Mouse (Mus musculus): ENCODE measurements at regions not wholly inside any gene's neighbourhood (a gene's known extent, or its start where the extent isn't known, plus 50 kb on each side); places are given as distances from the start of the nearest gene placed in this dataset.
A peak's percentile ranks its signal among the peaks of the same experiment; 100 is the strongest.
"Not testable (repeated sequence)": the region's sequence is repeated elsewhere in the genome, so short reads cannot be mapped to it uniquely, and the experiment has no call there.

DNA sequence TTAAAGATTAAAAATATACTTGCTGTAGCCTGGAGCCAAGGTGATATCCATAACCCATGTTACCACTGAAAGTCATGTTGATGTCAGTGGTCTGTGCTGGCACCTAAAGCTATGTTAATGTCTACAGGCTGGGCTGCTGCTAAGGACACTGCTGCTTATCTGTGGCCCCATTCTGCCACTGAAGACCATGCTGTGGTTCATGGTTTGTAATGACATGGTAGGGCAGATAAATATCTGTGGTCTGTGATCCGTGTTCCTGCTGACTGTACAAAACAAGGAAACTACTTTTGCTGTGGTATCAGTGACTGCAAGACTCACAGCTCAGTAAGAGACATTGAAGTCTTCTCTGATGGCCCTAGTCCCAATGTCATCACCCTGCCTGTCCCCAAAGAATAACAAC is 245.7 kb downstream of the Slco4c1 start:
- no peak for DNase-seq (ENCODE audit: low read depth, low spot score)

DNA sequence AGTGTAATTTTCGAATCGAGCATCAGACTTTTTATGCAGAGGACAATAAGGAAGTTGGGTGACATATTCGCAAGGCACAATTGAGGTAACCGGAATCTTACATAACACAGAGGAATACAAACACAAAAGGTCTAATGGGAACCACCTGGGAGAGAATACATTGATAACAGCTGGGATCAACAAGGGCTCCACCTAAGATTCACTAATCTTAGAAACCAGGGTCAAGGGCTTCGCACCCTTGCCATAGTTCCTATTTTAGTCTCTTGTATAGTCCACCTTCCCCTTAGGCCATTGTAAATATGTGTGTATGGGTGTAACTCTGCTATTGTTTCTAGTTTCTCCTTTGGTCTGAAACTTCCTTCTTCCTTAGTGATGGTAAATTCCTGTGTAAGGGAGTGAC is 246.6 kb downstream of the Slco4c1 start:
- DNase-seq (ENCODE audit: low read depth, low spot score): not testable (repeated sequence)

DNA sequence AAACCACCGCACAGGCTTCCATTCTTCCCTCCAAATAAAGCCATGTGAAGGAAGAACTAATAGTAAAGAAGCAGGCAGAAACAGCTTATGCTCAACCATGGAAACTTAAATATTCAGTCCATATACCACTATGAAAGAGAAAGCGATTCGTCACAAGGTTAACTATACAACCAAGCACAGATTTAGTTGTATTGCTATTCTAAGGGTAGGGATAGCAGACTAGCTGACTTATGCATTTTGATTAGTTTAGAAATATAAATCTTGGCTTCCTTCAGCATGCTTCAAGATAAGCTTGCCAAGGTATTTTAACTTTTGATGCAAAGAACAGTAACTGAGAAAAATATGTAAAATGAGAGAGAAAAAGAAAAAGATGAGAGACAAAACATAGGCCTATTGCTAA is 275.8 kb downstream of the Slco4c1 start:
- DNase-seq (ENCODE audit: low read depth, low spot score): no peak

DNA sequence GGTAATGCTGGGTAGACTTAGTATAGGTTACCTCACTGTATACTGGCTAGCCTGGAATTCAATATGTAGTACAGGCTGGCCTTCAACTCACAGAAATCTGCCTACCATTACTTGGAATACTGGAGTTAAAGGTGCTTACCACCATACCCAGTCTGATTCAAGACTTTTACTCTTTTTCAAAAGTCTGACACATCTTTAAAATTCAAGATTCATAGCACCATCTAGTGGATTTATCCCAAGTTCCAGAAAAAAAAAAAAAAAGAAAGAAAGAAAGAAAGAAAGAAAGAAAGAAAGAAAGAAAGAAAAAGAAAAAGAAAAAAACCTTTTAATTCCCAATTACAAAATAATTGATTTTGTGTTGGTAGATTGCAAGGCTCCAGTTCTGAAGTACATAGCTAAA is 302.7 kb downstream of the Slco4c1 start:
- no peak for DNase-seq (ENCODE audit: low read depth, low spot score)

DNA sequence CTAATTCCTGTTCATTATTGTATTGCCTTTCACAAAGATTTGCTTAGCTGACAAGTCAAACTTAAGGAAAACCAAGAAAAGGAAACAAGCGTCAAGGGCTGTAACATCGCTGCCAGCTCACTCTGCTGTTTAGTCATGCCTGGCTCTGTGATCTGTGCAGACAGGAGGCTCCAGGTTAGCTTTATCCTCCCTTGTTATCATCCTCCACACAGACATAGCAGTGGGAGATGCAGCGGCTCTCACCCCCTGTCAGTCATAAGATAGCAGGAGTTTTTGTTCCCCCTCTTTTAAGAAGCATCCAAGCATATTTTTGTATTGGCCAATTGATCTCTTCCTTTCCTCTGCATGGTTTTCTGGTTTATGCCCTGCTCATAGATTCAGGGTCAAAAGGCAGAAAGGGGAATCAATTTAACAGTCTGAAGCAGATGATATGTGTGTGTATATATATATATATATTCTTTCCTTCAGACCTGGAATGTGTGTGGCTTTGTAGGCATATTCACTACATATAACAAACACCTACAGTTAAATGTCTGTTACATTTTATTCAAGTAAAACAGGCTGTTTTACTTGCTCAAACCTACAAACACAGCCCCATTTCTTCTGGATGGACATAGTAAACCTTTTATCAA is 308.6 kb downstream of the Slco4c1 start:
- DNase-seq (ENCODE audit: low read depth, low spot score): no peak

DNA sequence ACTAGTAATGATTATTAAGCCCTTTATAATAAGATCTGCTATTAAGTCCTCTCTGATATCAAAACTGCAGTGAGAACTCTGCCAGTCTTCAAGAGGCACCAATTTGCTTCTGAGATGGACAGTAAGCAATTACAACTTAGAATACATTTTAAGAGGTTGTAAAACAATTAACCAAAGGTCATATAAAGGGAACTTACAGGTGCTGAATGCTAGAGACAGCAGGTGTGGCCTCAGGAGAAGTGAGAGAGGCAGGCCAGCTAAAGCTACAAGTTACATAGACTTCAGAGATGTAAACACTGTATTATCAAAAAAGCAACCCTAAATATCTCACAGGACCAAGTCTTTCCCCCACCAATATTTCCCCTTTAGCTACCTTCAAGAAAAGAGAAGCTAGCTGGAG is 315.7 kb downstream of the Slco4c1 start:
- no peak for DNase-seq (ENCODE audit: low read depth, low spot score)

DNA sequence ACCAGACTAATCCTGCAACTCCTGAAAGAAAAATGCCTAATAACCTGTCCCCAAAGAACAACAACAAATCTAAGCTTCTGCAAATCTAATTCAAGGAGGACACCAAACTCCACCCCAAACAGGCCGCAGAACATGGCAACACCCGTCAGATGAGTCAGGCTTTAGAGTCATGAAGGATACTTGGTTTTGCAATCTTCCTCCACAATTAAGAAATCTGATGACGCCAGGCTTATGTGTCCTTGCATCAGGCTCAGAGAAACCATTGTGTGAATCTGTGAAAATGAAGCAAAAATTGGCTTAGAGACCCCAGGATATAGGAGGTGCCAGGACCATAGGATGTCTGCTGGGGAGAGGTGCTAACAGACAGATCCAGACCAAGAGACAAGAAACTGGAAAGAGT is 352.6 kb downstream of the Slco4c1 start:
- DNase-seq (ENCODE audit: low read depth, low spot score): no peak

DNA sequence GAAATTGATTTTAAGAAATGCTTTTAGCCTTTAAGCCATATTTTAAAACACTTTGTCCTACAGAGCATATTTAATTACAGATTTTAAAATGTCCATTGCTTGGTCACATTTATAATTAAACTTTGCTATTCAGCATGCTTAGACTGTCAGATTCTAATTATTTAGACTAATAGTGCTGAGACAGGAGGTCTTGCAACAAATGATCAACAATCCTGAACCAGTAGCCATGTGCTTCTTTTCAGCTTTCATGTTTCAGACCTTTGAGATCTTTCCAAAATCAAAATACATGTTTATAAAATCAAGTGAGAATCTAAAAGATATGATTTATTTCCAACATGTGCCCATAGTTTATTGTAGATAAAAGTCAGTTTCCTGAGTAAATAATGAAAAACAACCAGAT is 371.0 kb downstream of the Slco4c1 start:
- no peak for DNase-seq (ENCODE audit: low read depth, low spot score)

DNA sequence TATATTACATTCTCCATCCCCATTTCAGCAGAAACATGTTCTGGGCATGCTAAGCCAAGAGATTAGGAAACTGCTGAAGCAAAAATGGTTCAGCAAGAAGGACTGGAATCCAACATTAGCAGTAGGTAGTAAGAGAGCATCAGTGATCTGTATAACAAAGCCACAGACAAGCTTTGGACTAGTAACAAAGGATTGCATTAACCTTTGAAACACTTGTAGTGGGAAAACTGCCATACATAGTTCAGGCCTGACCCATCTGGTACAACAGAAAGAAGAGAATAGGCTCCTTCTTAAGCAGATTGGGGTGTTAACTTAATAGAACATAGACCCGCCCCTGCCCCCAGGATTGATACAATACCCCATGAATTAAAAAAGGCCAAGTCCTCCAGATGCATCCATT is 389.2 kb downstream of the Slco4c1 start:
- DNase-seq (ENCODE audit: low read depth, low spot score): no peak

DNA sequence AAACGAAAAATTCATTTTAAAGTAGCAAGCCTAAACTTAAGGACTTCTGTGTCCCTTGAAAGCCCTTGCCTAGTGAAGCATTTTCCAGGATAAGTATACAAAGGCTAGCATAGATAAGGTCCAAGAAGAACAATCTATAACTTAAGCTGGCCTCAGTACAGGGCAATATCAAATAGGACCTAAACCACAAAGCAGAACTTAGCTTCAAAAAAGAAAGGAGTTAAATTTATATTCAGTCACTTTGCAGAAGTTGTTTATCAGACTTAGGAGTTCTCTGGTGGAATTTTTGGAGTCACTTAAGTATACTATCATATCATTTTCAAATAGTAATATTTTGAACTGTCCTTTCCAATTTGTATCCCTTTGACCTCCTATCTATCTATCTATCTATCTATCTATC is 421.1 kb downstream of the Slco4c1 start:
- no peak for DNase-seq (ENCODE audit: low read depth, low spot score)

DNA sequence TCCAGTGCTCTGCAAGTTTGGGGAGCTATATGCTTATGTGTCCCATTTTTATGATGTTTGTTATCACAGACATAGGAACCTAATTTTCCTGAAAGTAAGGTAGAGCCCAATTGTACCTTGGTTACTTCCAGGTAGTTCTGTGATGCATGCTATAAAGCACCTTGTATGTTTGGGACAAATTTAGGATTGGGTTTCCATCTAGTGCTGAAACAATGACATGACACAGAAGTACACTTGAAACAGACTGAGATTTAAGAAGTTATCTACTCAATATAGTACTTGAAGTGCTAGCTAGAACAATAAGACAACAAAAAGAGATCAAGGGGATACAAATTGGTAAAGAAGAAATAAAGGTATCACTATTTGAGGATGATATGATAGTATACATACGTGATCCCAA is 426.8 kb downstream of the Slco4c1 start:
- DNase-seq (ENCODE audit: low read depth, low spot score): no peak

DNA sequence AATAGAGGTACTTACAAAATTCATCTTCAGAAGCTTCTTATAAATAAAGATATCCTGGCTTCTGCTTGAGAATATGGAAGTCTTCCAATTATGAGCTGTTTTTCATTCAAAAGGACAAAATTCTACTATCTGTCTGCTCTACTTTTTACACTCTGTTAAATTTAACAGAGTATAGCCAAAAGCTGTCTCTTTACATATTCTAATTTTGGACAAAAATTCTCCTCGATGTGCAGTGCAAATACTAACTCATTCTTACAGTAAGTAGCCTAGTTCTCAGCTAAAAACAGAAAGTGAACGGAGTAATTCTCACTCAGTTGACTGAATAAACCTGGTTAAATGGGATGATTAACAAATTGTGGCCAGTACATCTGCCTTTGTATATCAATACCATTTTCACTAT is 438.9 kb downstream of the Slco4c1 start:
- DNase-seq (ENCODE audit: low read depth, low spot score): no peak

DNA sequence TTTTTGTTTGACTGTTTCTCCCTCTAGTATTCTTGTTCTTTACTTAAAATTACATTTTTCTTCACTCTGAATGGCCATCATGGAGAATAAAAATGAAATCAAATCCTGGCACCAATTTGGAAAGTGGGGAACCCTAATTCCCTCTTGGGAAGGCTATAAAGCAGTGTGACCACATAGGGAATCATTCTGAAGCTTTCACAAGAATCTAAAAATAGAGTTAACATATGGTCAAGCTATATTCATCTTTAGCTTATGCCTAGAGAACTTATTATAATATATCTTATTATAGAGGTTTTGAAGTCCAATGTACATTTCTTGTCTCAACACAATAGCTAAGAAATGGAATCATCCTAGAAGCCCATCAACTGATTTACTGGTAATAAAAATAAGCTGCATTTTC is 448.5 kb downstream of the Slco4c1 start:
- DNase-seq (ENCODE audit: low read depth, low spot score): no peak

DNA sequence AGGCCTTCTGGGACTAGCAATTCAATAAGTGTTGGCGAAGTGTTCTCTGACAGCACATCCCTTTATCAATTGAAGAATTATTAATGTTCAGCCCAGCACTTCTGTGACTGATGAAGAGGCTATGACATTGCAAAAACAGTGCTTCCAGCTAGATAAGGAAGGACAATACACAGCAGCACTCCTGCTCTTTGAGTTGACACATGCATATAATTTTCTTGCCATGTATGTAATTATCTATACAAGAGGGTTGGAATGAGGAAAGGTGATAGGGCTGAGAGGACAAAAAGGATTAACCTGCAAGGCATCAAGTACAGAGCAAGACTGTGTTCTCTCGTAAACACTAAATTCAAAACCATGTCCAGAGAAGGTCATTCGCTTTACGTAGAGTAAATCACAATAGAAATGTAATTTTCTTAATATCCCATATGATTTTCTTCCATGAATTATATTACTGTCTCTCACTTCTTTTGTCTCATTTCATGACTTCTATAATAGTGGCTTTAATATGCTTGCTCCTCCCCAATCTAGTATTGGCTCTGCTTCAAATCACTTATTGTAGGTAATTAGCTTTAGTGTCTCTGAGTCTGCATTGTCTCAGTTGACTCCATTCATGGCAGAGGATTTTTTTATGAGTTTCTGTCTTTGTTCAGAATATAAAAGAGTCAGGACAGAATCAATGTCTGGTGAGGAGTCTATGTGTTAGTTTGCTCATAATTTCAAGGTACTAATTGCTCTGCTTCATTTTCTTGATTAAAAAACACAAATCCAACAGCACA is 460.9 kb downstream of the Slco4c1 start:
- DNase-seq (ENCODE audit: low read depth, low spot score): no peak

DNA sequence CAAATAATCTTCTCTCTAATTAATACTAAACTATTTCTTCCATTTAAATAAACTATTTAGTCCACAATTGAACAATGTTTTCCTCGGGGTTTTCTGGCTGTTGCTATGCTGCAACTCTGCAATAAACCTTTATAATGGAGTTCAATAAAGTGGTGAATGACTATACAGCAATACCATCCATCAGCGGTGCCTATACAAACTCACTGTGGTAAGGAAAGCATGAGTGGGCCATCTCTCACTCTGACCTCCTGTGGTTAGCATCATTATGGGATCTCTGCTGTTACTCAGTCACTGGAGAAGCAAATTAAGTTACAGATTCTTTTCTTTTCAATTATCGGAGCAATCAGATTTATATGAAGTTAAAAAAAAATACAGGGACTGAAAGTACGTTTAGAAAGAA is 474.0 kb downstream of the Slco4c1 start:
- no peak for DNase-seq (ENCODE audit: low read depth, low spot score)

DNA sequence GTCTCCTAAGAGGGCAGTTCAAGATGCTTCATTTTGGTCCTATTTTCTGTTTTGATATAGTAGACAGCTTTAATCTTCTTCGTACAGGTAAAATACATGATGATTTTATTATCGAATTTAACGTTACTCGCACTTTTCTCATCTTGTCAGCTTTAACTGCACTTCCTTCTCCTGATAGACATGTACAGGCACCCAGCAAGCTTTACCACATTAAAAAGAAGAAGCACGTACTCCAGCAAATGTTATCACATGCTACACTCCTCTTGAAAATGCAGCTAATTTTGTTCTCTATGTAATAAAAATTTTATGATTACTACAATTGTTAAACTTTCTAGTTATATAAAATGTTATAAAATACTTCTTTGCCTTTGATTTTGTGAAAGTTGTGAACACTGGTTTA is 483.6 kb downstream of the Slco4c1 start:
- DNase-seq (ENCODE audit: low read depth, low spot score): no peak

DNA sequence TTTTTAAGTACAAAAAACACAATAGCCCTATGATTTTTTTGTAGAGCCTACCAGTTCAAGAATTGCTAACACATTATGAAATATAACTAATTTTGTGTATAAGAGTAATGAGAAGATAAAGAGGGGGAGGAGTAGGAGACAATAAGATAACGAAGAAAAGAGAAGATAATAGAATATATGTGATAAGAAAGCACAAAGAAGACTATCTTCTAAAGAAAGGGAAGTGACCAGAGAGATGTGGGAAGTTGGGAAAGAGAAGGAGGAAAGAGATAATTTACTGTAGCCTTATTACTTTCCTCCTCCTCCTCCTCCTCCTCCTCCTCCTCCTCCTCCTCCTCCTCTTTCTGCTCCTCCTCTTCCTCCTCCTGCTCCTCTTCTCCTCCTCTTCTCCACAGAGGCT is 486.1 kb downstream of the Slco4c1 start:
- DNase-seq (ENCODE audit: low read depth, low spot score): no peak

DNA sequence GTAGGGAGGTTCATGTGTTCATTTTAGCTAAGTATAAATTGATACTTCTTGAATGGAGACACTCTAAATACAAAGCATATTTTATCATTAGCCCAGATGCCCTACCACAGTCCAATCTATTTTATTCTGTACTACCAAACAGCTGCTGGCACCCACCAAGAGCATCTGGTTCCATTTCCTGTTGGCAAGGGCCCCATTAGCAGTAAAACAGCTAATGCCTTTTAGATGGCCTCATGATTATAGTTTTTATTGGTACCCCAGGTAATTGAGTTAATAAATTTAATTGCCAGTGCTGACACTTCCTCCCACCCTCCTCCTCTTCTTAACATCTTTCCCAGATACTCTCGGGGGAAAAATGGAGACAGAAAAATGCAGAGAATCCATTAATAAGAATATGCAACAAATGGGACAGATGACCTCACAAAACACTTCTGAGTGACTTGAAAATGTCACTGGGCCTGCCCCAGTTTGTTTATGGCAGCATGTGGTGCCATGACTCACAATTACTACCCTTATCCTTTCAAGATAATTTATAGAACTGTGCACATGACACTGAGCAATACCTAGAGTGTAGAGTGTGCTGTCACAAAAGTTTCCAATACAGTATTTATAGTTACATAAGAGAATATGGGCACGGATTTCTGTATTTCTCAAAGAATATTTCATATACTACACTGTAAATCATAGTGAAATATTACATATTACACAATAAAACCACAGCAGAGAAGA is 509.1 kb downstream of the Slco4c1 start:
- DNase-seq (ENCODE audit: low read depth, low spot score): peak; percentile 63

DNA sequence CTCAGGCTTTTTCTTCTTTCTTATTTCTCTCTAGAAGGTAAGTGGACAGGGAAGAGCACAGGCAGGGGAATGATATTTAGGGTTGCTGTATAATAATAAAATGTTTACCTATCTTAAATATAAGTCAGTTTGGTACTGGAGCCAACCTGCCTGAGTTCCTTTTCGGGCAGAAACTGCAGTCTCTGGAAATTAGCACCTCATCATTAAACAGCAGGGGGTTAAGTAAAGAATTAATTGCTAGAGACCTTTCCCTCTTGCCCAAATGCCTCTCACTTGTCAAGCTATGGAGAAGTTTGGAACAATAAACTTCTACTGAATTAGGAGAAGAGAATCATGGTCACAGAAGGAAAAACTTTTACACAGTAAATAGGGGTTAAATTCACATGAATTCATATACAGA is 524.7 kb downstream of the Slco4c1 start:
- DNase-seq (ENCODE audit: low read depth, low spot score): no peak

DNA sequence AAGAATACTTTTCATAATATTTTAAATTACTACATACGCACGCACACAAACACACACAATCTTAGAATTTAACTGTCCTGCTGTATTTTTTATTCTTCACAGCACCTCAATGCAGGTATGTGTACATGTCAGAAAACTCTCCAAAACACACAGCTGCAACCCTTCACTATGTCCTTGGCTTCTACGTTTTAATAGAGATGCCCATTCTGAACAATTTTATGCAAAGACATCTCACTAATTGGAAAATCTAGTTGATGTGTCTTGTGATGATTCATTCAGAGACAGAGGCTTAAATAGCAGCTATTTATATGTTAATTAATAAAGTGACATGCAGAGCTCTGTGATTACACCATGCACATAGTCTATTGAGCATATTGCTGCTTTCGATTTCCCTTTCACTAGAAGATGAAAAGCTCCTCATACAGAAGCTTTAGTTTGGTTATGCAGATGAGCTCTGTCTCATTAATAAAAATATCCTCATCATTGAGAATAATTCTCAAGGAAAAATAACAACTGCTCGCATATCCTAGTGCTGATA is 525.4 kb downstream of the Slco4c1 start:
- DNase-seq (ENCODE audit: low read depth, low spot score): no peak

DNA sequence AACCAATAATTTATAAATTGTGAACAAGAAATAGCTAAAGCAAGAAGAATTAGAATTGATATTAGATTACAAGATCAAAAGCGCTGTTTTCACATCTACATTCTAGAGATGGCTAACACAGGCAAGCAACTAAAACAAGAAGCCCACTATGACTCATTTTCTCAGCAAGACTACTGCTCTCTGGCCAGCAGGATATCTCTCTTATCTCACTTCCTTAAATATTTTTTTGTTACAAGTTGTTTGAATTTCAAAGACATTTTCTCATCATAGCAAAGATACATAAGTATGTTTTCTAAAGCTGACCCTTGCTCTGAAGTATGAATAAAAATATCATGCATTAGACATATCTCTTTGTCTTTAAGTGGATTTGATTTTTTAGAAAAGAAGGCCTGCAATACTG is 556.2 kb downstream of the Slco4c1 start:
- DNase-seq (ENCODE audit: low read depth, low spot score): no peak

DNA sequence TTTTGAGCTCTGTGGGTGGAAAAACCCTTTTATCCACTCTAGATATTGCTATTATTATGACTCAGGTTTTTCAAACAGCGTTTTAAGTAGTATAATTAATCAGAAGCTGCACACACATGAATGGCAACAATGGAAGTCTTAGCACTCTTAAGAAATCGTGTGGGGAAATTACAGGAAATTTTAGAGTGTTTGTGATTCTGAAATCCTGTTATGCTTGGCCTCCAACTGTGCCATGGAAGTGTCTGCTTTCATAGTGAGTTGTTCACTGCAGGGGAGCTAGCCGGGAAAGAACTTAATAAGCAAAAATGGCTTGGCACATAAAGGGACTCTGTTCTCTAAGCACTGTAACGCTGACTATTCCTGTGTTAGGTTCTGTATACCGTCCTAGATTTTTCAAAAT is 570.7 kb downstream of the Slco4c1 start:
- DNase-seq (ENCODE audit: low read depth, low spot score): peak; percentile 18
